Mouse (Mus musculus) frontal cortex, postnatal 10 days (tissue): Measurements from ENCODE around the gene Phc3.
A peak's percentile ranks its signal among the peaks of the same experiment; 100 is the strongest.

ENCODE experiments used
- DNase-seq, 2 experiments: peaks; one replicate each; pipeline ENCODE4 v3.0.0; 2022; ENCODE audit warnings: low spot score in 2 of 2, mixed read lengths in 1 of 2

The Phc3 gene

DNA sequence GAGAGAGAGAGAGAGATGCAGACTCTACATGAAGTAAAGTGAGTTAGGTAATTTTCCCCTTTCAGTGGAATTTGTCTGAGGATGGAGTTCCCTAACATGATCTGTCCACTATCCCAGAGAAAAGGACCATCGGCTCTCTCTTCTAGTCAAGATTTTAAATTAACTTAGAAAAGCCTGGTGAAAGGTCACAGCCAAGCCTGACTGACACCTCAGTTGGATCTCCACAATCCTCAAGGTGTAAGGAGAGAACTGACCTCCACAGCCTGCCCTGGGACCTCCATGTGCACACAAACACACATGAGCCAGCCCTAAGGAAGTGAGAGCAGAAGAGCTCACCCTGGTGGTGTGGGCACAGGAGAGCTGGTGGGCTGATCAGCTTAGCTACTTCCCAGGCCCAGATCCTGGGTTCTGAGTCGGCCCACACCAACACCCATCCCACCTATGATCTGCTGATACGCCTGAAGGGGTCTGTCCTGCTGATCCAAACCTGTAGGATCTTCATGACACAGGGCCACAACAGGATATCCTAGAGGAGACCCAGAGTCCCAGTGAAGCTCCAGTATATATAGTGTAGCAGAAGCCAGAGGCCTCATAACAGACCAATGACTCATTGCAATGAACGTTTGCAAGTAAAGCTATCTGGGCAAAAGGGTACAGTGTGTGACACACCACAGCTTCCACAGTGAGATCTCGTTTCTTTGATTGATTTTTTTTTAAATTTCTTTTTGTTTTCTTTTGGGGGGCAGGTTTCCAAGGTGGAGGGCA lies 12.6 kb upstream of the Phc3 start:
- no peak for DNase-seq

DNA sequence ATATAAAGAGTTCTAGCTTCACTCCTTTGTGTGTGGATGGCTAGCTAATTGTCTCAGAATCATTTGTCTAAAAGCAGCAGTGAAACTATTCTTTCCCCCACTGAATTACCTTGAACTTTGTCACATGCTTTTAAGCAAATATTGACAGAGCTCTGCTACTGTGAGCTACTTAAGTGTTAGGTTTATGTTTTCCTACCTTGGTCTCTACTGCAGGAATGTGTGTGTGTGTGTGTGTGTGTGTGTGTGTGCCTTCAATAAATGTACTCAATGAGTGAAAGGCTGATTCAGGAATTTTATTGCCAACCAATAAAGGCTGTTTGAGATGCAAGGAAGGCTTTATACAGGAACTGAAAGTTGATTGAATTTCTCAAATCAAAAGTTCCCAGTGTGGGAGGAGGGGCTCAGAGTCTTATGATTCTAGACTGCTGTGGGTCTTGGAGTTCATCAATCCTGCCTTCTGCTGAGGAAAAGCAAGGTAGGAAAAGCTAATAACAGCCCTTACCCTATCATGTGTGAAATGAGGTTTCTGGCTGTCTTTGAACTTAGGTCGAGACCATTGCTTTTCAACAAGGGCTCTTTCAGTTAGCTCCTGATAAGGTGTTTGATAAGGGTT lies 7.9 kb upstream of the Phc3 start:
- DNase-seq: no peak

GRCm38 (mm10) chr3:30975102-30975754 lies 6.0 kb upstream of the Phc3 start:
- DNase-seq: peak in 1 of 2 experiments; percentile 34

DNA sequence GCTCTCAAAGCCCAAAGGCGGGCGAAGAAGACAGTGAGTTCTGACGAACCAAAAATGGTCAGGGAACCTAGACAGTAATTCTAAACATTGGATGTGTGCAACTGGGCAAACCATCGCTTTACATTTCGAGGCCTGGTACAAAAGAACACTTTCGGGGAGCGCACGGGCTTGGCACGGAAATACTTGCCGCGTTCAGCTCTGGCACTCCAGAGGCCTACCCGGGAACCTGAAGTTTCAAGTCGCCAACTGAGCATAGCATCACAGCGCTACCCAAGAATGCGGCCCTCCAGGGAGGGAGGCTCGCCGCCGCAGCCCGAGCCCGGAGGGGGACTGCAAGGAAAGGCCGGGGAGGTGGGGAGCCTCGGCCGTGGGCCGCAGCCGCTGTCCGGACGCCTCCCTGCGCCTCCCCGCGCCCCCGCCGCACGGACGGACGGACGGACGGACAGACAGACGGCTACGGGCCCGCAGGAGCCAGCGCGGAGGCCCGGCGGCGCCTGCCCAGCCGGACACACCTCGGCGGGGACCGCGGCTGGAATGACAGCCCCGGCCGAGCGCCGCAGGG lies 603 bp downstream of the Phc3 start:
- peak in 1 of 2 experiments; percentile 44 for DNase-seq

GRCm38 (mm10) chr3:30965644-30966043 lies 3.6 kb downstream of the Phc3 start:
- no peak for DNase-seq

DNA sequence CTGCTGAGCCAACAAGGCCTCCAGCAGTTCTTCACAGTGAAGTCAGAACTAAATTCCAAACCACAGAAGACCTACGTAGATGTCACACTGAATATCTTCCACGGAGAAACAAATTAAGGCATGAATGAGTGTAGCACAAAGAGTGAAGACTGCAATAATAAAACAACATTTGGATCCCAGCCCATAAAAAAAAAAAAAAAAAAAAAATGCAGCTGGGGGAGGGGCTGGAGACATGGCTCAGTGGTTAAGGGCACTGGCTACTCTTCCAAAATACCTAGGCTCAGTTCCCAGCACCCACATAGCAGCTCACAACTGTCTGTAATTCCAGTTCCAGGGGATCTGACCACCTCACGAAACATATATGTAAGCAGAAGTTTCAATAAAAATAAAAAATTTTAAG lies 5.0 kb downstream of the Phc3 start:
- no peak for DNase-seq

DNA sequence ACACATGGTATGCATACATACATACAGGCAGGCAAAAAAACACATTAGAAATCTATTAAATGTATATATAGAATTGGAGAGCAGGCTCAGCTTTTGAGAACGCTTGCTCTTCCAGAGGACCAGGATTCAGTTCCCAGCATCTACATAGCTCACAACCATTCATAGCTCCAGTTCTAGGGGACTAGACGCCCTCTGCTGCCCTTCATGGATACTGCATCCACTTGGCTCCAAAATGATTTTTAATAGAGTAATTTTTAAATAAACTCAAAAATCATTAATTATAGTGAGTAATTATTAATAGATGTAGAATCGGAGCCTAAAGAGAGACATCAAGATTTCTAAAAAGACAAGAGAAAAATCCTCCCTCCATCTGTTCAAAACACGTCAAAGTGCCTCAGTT lies 6.1 kb downstream of the Phc3 start:
- DNase-seq: no peak

GRCm38 (mm10) chr3:30959868-30960831 lies 9.1 kb downstream of the Phc3 start:
- DNase-seq: no peak

DNA sequence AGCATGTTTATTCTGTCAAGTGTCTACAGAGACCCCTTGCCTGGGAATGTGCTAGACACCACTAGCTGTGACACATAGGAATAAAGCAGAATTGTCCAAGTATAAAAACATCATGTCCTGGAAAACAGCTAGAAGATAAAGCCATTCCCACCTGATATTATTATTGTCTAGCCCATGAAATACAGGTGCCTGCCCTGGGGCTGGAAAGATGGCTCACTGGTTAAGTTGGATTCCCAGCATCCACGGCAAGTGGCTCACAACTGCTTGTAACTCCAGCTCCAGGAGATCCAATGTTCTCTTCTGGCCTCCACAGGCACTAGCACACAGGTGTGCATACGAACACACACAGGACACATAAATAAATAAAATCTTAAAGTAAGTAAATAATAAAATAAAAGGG lies 10.5 kb downstream of the Phc3 start:
- no peak for DNase-seq

GRCm38 (mm10) chr3:30956327-30956726 lies 12.9 kb downstream of the Phc3 start:
- no peak for DNase-seq

DNA sequence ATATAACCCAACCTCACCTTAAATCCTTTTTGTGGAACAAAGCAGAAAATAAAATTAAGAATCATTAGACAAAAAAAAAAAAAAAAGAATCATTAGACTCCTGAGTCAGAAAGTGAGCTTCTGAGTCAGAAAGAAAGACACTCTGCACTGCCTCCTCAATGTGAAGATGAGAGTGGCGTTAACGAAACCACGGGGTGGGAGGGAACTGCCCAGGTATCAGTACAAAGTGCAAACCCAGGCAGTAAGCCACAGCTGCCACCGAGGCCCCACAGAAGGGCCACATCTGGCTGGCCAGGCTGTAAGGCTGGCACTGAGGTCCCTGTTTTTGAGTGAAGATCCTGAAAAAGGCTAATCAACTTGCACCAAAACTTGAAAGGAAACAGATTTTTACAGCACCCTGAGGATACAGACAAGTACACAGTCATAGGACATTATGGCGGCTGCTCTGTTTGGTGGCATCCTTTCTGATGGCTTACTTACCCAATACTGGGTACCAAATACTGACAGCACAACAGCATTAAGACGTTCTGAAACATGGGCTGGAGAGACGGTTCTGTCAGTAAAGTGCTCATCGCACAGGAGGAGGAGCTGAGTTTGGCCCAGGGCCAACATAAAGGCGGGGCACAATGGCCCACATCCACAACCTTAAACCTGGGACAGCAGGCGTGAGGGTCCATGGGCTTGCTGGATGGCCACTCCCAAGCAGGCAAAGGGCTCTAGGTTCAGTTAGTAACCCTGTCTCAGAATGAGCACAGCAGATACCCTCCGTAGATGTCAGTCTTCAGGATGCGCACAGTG lies 16.7 kb downstream of the Phc3 start:
- no peak for DNase-seq

- no peak for DNase-seq
Measured at GRCm38 (mm10) chr3:30951652-30952051, 17.6 kb downstream of the Phc3 start.

- no peak for DNase-seq
Measured at GRCm38 (mm10) chr3:30934384-30934783, 34.8 kb downstream of the Phc3 start.

- DNase-seq: no peak
Measured at GRCm38 (mm10) chr3:30929828-30930227, 39.4 kb downstream of the Phc3 start.

- no peak for DNase-seq
Measured at GRCm38 (mm10) chr3:30927664-30928063, 41.6 kb downstream of the Phc3 start.

- DNase-seq: no peak
Measured at GRCm38 (mm10) chr3:30917160-30917559, 52.1 kb downstream of the Phc3 start.

- DNase-seq: no peak
Measured at GRCm38 (mm10) chr3:30904658-30905057, 64.6 kb downstream of the Phc3 start.

- no peak for DNase-seq
Measured at GRCm38 (mm10) chr3:30899407-30899806, 69.8 kb downstream of the Phc3 start.

DNA sequence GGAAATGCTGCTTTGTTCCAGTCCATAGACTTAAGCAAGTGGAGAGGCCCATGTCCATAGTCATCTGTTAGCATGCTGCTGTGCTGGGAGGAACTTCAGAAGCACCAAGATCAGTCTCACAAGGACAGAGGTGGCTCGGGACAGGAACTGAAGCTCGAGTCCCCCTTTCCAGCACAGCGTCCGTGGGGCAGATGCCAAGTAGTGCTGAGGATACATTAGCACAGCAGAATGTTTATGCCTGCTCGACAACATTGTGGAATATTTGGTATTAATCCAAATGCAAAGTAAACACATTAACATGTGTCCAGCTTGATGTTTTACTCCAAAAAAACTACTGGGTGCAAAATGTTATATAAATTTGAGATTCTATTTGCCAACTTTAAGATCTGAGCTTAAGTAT lies 72.5 kb downstream of the Phc3 start:
- DNase-seq: no peak

DNA sequence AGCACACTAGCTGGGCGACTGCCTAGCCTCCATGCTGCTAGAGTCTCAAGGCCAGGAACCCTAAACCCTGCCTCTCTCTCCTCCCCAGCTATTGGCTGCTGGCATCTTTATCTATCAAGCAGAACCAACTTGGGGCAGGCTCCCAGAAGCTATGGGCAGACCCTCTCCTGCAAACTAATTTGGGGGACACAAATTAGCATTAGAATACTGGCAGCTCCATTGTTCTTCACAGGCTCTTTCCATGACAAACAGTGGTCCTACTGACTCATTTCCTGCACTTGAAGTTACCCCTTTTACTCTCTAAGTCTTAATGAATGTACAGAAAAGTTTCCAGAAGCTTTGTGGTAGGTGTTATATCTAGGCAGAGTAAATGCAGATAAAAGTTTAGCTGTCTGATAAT lies 80.2 kb downstream of the Phc3 start:
- no peak for DNase-seq

DNA sequence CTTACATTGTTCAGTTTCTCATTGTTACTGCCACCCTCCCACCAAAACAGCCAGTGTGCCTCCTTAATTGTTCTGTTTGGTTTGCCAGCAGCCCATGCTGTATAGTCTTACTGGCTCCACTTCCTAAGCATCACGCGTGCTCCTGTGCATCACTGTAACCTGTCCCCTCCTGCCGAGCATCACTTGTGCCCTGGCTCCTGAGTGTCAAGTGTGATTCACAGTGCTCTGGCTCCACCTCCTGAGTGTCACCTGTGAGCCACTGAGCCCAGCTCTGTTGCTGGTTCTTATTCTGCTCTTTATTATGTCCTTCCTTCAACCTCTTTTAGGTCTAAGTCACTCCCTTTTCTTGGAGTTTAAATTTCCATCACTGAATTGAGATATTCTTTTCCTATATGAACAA lies 81.8 kb downstream of the Phc3 start:
- no peak for DNase-seq
